Mouse (Mus musculus) embryonic facial prominence, embryonic 10.5 days (tissue): ENCODE measurements around the gene Tbx19. TPM values are rescaled to one million over a fixed set of nuclear protein-coding genes. Genes with fewer than 3 reads are reported as not detected.
A peak's percentile ranks its signal among the peaks of the same experiment; 100 is the strongest.

Experiments
- DNase-seq: peaks from one replicate; pipeline ENCODE4 v3.0.0-alpha.2; 2017; ENCODE audit warnings: low spot score
- H3K27ac ChIP-seq: fragments of 300-500 bp; sonication (generic); replicated peaks from 2 replicates; pipeline ENCODE4 v1.5.1; 2016; ENCODE audit warnings: mild to moderate bottlenecking
- H3K27me3 ChIP-seq: fragments of 300-500 bp; sonication (generic); replicated peaks from 2 replicates; pipeline ENCODE4 v1.6.1; 2016; ENCODE audit warnings: low read depth, mild to moderate bottlenecking; ENCODE audit not compliant: poor library complexity, severe bottlenecking
- H3K36me3 ChIP-seq: fragments of 300-500 bp; sonication (generic); replicated peaks from 2 replicates; pipeline ENCODE4 v1.6.1; 2016; ENCODE audit warnings: mild to moderate bottlenecking, moderate library complexity
- H3K4me1 ChIP-seq: fragments of 300-500 bp; sonication (generic); 2 replicates; pipeline ENCODE4 v1.6.1; 2016
- H3K4me3 ChIP-seq: fragments of 300-500 bp; sonication (generic); 2 replicates; pipeline ENCODE4 v1.5.1; 2016; ENCODE audit warnings: mild to moderate bottlenecking, moderate library complexity
- H3K9me3 ChIP-seq: fragments of 300-500 bp; sonication (generic); 2 replicates; pipeline ENCODE4 v1.6.1; 2016; ENCODE audit warnings: mild to moderate bottlenecking
- WGBS: fragments of 180-500 bp; shearing (Covaris S2); methylation state at CpG from one replicate; pipeline ENCODE4 v1.1.7; 2016; 5-methylcytosine and 5-hydroxymethylcytosine counted together
- polyA plus RNA-seq: library from polyadenylated mRNA; unstranded; fragments of >200 nt; fragmentation: Nextera tagmentation; extraction: Ambion mirVana; gene quantifications from 2 replicates; pipeline ENCODE4 v1.2.1, GENCODE M21; 2016

Gene Tbx19
- polyA plus RNA-seq, result not detected in 2 replicates

DNA sequence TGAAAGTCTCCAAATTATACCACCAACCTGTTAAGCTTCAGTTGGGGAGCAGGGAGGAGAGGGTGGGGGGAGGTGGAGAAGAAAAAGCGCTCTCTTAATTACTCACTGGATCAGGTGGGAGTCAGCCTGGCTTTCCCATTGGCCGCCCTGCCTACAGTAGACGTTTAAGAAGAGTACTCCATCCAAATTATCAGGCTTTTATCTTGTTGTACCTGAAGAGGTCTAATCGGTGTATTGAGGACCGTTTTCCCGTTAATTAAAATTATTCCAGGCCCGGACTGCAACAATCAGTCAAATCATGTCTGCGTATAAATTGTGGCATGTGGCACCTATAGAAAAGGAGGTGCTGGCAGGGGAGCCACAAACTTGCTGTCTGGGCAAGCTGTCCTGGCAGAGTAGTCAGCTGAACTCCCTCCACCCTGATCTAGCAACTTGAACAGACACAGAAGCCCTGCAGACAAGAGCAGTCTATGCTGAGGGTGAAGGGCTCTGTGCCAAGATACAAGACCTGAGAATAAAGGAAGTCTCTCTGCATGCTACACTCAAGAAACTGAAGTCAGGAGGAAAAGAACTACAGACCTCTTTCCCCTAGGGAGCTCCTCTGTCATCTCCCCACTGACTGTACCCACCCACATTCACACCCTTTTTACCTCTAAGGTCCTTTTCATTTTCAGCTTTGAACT lies at the start of gene Tbx19:
Gene Tbx19, minus strand, starts transcription at position 51 of the 683 bp plus-strand sequence.
- Histone ChIP-seq H3K9me3 (no peaks in the 10 kb centered on the region), H3K27me3 (no peaks in the 10 kb centered on the region), H3K4me1 (no peaks in the 10 kb centered on the region), H3K27ac (no peak within 1 kb of the TSS), H3K4me3 (no peak within 1 kb of the TSS), H3K36me3 (no peaks in the 10 kb centered on the region)
- 88% methylated on average over 8 of the region's 8 CpGs for WGBS
- no peak for DNase-seq

DNA sequence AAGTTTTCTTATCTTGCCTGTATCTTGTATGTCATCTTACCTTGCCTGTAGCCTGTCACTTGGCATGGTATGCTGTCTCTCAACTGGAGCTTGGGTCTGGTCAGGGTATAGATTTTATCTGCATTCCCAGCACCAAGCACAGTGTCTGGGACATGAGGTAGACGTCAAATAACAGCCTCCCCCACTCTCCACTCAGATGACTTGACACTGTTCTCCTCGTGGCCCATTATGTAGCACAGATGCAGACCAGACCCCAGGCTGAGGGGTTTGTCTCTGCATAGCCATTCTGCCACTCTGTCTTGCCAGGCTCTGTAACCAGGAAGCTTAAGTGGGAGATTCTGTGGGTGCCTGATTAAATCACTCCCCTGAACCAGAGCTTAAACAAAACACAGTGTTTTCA lies 45.0 kb upstream of the Tbx19 start:
- Histone ChIP-seq H3K9me3 (no peaks in the 10 kb centered on the region), H3K4me3 (no peak overlapping the region), H3K36me3 (no peaks in the 10 kb centered on the region), H3K27ac (no peak overlapping the region), H3K4me1 (peaks cover 7% of the 10 kb centered on the region; the same call in 1 of the 2 replicates), H3K27me3 (no peaks in the 10 kb centered on the region)
- DNase-seq, result no peak
- 51% methylated on average over 2 of the region's 2 CpGs for WGBS

DNA sequence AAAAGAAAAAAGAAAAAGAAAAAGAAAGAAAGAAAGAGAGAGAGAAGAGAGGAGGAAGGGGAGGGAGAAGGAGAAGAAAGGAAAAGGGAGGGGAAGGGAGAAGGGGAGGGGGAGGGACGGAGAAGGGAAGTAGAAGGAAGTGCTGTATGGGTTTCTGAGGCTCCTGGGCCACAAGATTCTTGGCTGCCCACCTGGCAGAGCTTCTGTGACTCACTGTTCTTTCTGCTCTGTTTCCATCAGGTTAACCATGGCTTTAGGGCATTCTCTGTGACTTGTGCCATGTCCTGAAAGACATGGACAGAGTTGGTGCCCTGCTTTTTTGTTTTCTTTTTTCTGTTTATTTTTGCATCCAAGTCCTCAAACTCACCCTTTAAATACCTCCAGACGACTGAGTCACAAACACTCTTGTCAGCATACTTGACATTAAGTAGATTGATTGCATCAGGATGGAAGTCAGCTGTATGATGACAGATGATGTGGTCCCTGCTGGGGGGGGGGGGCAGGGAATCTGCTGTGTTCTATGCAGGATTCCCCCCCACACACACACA lies 43.0 kb upstream of the Tbx19 start:
- Histone ChIP-seq H3K9me3 (no peaks in the 10 kb centered on the region), H3K4me3 (no peak overlapping the region), H3K27ac (no peak overlapping the region), H3K27me3 (no peaks in the 10 kb centered on the region), H3K4me1 (peaks cover 7% of the 10 kb centered on the region), H3K36me3 (no peaks in the 10 kb centered on the region)
- WGBS, result 60% methylated on average over 2 of the region's 2 CpGs
- DNase-seq, result no peak

- 85% methylated on average over 4 of the region's 4 CpGs for WGBS
- H3K4me3 ChIP-seq, result no peak overlapping the region
Observed at GRCm38 (mm10) chr1:165201445-165202012, 41.0 kb upstream of the Tbx19 start.

GRCm38 (mm10) chr1:165200748-165201147 lies 40.2 kb upstream of the Tbx19 start:
- WGBS, result 85% methylated on average over 8 of the region's 8 CpGs
- no peaks in the 10 kb centered on the region for H3K9me3 ChIP-seq
- H3K4me3 ChIP-seq, result no peak overlapping the region
- no peak overlapping the region for H3K27ac ChIP-seq
- DNase-seq, result no peak
- H3K36me3 ChIP-seq, result no peaks in the 10 kb centered on the region
- H3K27me3 ChIP-seq, result no peaks in the 10 kb centered on the region
- peaks cover 6% of the 10 kb centered on the region for H3K4me1 ChIP-seq

More at GRCm38 (mm10) chr1:165201445-165202012, 41.0 kb upstream of the Tbx19 start:
- Histone ChIP-seq H3K27me3 (no peaks in the 10 kb centered on the region), H3K4me1 (peaks cover 7% of the 10 kb centered on the region), H3K36me3 (no peaks in the 10 kb centered on the region), H3K9me3 (no peaks in the 10 kb centered on the region), H3K27ac (no peak overlapping the region)
- DNase-seq, result no peak

- Histone ChIP-seq H3K9me3 (no peaks in the 10 kb centered on the region), H3K36me3 (no peaks in the 10 kb centered on the region), H3K4me3 (no peak overlapping the region), H3K4me1 (peaks cover 6% of the 10 kb centered on the region; the same call in 1 of the 2 replicates), H3K27ac (no peak overlapping the region), H3K27me3 (peaks cover 9% of the 10 kb centered on the region; the same call in 1 of the 2 replicates)
- WGBS, result 76% methylated on average over 3 of the region's 3 CpGs
- no peak for DNase-seq
Observed at GRCm38 (mm10) chr1:165199639-165200038, 39.1 kb upstream of the Tbx19 start.

GRCm38 (mm10) chr1:165198951-165199350 lies 38.4 kb upstream of the Tbx19 start:
- peaks cover 12% of the 10 kb centered on the region; the same call in 1 of the 2 replicates for H3K4me1 ChIP-seq
- DNase-seq, result no peak
- H3K9me3 ChIP-seq, result no peaks in the 10 kb centered on the region
- 68% methylated on average over 1 of the region's 1 CpGs for WGBS
- H3K27me3 ChIP-seq, result peaks cover 9% of the 10 kb centered on the region; the same call in 1 of the 2 replicates
- H3K36me3 ChIP-seq, result no peaks in the 10 kb centered on the region
- no peak overlapping the region for H3K27ac ChIP-seq
- H3K4me3 ChIP-seq, result no peak overlapping the region

DNA sequence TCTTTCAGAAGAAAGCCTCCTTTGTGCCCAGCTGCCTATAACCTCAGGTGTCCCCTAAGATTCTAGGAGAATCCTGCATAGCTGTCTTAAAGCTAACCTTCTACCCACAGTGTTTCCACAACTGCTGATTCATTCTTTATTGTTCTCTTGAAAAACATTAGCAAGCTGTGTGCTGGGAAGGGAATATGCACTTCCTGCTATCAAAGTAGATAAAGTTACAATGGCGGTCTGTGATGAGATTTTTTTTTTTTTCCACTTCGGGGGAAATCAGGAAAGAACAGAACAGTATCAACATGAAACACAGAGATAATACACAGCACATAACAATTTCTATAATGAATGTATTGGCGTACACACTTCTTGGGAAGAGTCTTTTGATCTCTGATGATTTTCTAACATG lies 37.3 kb upstream of the Tbx19 start:
- H3K9me3 ChIP-seq, result no peaks in the 10 kb centered on the region
- peaks cover 9% of the 10 kb centered on the region; the same call in 1 of the 2 replicates for H3K27me3 ChIP-seq
- no peak overlapping the region for H3K4me3 ChIP-seq
- no peaks in the 10 kb centered on the region for H3K36me3 ChIP-seq
- no peak for DNase-seq
- no peak overlapping the region for H3K27ac ChIP-seq
- 79% methylated on average over 3 of the region's 3 CpGs for WGBS
- peaks cover 21% of the 10 kb centered on the region for H3K4me1 ChIP-seq

- Histone ChIP-seq H3K27ac (no peak overlapping the region), H3K4me3 (no peak overlapping the region), H3K4me1 (peaks cover 22% of the 10 kb centered on the region), H3K9me3 (no peaks in the 10 kb centered on the region), H3K36me3 (no peaks in the 10 kb centered on the region), H3K27me3 (peaks cover 12% of the 10 kb centered on the region; the same call in 1 of the 2 replicates)
- 74% methylated on average over 3 of the region's 3 CpGs for WGBS
- no peak for DNase-seq
Observed at GRCm38 (mm10) chr1:165195396-165195960, 34.9 kb upstream of the Tbx19 start.

DNA sequence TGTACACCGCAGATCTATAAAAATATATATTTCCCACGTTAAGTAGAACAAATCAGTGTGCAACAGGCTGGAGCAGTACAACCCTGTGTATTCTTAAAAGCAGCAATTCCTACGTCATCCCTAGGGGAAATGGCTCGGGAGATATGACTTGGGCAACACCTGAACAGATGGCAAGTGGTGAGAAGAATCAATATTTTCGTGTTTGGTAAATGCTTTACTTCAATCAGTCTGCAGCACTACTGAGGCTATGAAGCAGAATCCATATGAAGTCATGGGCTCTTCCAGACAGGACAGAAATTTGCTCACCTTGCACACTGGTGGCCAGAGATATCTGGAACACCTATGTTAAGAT lies 34.1 kb upstream of the Tbx19 start:
- H3K27ac ChIP-seq, result peak overlapping the region; percentile 78
- WGBS, result 15% methylated on average over 5 of the region's 5 CpGs
- peaks cover 12% of the 10 kb centered on the region; the same call in 1 of the 2 replicates for H3K27me3 ChIP-seq
- peaks cover 22% of the 10 kb centered on the region for H3K4me1 ChIP-seq
- H3K4me3 ChIP-seq, result peak overlapping the region; percentile 81
- no peaks in the 10 kb centered on the region for H3K36me3 ChIP-seq
- DNase-seq, result no peak
- H3K9me3 ChIP-seq, result no peaks in the 10 kb centered on the region

DNA sequence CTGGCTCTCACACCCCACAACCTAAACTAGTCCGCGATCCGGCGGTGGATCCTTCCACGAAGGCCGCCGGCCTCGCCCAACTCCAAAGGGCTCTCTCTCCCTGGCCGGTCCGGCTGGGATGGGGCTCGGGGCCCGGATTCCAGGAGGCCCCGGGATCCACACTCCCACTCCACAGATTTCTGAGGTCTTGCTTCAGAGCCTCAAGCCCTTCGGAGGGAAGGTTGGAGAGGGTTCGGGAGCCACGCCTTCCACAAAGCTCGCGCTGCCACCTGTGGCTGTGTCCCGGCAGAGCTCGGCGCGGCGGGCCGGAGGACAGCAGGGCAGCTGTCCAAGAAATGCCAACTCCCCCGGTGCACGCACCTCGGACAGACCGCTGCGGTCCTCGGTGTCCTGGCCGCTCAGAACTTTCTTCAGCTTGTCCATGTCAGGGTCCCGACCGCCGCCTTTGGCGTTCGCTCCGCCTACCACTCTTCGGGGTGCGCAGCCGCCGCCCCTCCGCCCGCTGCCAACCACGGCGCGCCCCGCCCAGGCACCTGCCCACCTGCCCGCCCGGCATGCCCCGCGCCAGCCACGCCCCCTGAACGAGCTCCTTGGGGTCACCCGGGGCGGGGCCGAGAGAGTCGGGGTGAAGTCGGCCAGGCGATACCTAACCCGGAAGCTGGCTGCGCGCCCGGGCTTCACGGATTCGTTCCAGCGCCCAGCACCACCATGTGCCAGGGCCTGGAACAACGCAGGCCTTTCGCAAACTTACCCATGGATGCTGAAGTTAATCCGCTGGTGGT lies 33.5 kb upstream of the Tbx19 start, which contains the start of gene Sft2d2:
Gene Sft2d2, minus strand, starts transcription at position 559 of the 782 bp plus-strand sequence.
- Histone ChIP-seq H3K36me3 (no peaks in the 10 kb centered on the region), H3K9me3 (no peaks in the 10 kb centered on the region), H3K4me1 (peaks cover 25% of the 10 kb centered on the region), H3K27me3 (peaks cover 12% of the 10 kb centered on the region; the same call in 1 of the 2 replicates), H3K27ac (peak within 1 kb of the TSS; percentile 78), H3K4me3 (peak within 1 kb of the TSS; percentile 81)
- WGBS, result under 1% methylated on average over 68 of the region's 69 CpGs
- DNase-seq, result peak; percentile 91

DNA sequence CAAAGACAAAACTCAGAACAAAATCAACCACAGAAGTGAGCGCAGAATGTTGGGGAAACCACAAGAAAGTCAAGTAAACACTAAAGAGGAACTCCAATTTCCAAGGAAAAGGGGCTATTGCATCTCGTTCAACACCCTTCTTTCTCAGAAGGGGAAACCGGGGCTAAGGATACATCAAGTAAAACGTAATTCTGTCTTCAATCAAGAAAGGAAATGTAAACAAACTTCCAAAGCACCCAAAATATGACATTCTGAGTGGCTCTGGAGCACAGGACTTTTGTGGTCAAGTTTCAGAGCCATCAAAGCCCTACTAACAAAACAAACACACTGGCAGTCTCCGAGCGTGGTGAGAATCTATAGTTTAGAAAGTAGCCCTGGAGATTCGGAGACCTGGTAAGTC lies 32.9 kb upstream of the Tbx19 start:
- whole genome bisulfite sequencing, result 20% methylated on average over 7 of the region's 7 CpGs
- Histone ChIP-seq H3K4me1 (peaks cover 29% of the 10 kb centered on the region), H3K9me3 (no peaks in the 10 kb centered on the region), H3K4me3 (peak overlapping the region; percentile 81), H3K36me3 (no peaks in the 10 kb centered on the region), H3K27me3 (peaks cover 12% of the 10 kb centered on the region; the same call in 1 of the 2 replicates), H3K27ac (no peak overlapping the region; the same call in 1 of the 2 replicates)
- no peak for DNase-seq
